Mouse (Mus musculus) forebrain, postnatal 0 days (tissue): ENCODE data around the gene Ptpn7. TPM values are rescaled to one million over a fixed set of nuclear protein-coding genes. Genes with fewer than 3 reads are reported as not detected.

ENCODE experiments used
- ATAC-seq: fragments of 200-750 bp; cut with Nextera tagmentation; 2 replicates; pipeline ENCODE4 v1.8.0; 2017; ENCODE audit warnings: mild to moderate bottlenecking, moderate library complexity
- DNase-seq: peaks from one replicate; pipeline ENCODE4 v3.0.0-alpha.2; 2015
- H3K27ac ChIP-seq: fragments of 300-500 bp; sonication (generic); 2 replicates; pipeline ENCODE4 v1.5.1; 2014; ENCODE audit warnings: low read depth, mild to moderate bottlenecking, antibody characterized with exemption, low read length, moderate library complexity, mixed read lengths
- H3K27me3 ChIP-seq: fragments of 300-500 bp; sonication (generic); 2 replicates; pipeline ENCODE4 v1.6.1; 2014; ENCODE audit warnings: mild to moderate bottlenecking, low read length, mixed read lengths; ENCODE audit not compliant: insufficient read depth
- H3K36me3 ChIP-seq: fragments of 300-500 bp; sonication (generic); 2 replicates; pipeline ENCODE4 v1.6.1; 2014; ENCODE audit warnings: mild to moderate bottlenecking, moderate library complexity; ENCODE audit not compliant: insufficient read depth
- H3K4me1 ChIP-seq: fragments of 300-500 bp; sonication (generic); 2 replicates; pipeline ENCODE4 v1.6.1; 2014; ENCODE audit warnings: antibody characterized with exemption; ENCODE audit not compliant: insufficient read depth
- H3K4me2 ChIP-seq: fragments of 300-500 bp; sonication (generic); 2 replicates; pipeline ENCODE4 v1.6.1; 2014; ENCODE audit warnings: low read depth, mild to moderate bottlenecking, moderate library complexity
- H3K4me3 ChIP-seq: fragments of 300-500 bp; sonication (generic); 2 replicates; pipeline ENCODE4 v1.5.1; 2014; ENCODE audit warnings: low read depth, low read length, mixed read lengths
- H3K9ac ChIP-seq: fragments of 300-500 bp; sonication (generic); 2 replicates; pipeline ENCODE4 v1.6.1; 2014; ENCODE audit warnings: mild to moderate bottlenecking
- H3K9me3 ChIP-seq: fragments of 300-500 bp; sonication (generic); 2 replicates; pipeline ENCODE4 v1.6.1; 2016; ENCODE audit warnings: low read length
- CTCF ChIP-seq: sonication (generic); IDR thresholded peaks from 2 replicates; pipeline ENCODE4 v1.5.1; 2016; ENCODE audit warnings: antibody characterized with exemption, control low read depth, low read depth
- WGBS: fragments of 180-500 bp; shearing (Covaris S2); extraction: QIAGEN DNeasy Blood & Tissue Kit; methylation state at CpG from one replicate; pipeline ENCODE4 v1.1.7; 2014; 5-methylcytosine and 5-hydroxymethylcytosine counted together
- polyA plus RNA-seq: library from polyadenylated mRNA; unstranded; fragments of >200 nt; fragmentation: Nextera tagmentation; extraction: Ambion mirVana; gene quantifications from 2 replicates; pipeline ENCODE4 v1.2.1, GENCODE M21; 2015
- total RNA-seq: library from RNA; depleted of rRNA; stranded (reverse); fragments of >200 nt; gene quantifications from 2 replicates; pipeline ENCODE4 v1.2.3, GENCODE M21; 2014

Ptpn7 gene
- total and polyA plus RNA-seq, 2 experiments from 2014 or later, result 0.10 to 0.12 TPM

- no peaks in the 10 kb centered on the region for H3K27me3 ChIP-seq
- ATAC-seq (no peak), DNase-seq (no peak)
- TF ChIP-seq CTCF, result no peak
- WGBS, result 82% methylated on average over 7 of the region's 7 CpGs
- H3K4me3 ChIP-seq, result no peak overlapping the region
- no peak overlapping the region for H3K9ac ChIP-seq
- H3K4me2 ChIP-seq, result no peak overlapping the region
- H3K27ac ChIP-seq, result no peak overlapping the region
- no peaks in the 10 kb centered on the region for H3K9me3 ChIP-seq
- no peaks in the 10 kb centered on the region for H3K36me3 ChIP-seq
- H3K4me1 ChIP-seq, result no peaks in the 10 kb centered on the region
Observed at GRCm38 (mm10) chr1:135094723-135095122, 37.8 kb upstream of the Ptpn7 start.

GRCm38 (mm10) chr1:135095189-135095588 lies 37.3 kb upstream of the Ptpn7 start:
- Histone ChIP-seq H3K4me1 (no peaks in the 10 kb centered on the region), H3K4me2 (no peak overlapping the region), H3K4me3 (no peak overlapping the region), H3K36me3 (no peaks in the 10 kb centered on the region), H3K27me3 (no peaks in the 10 kb centered on the region), H3K9ac (no peak overlapping the region), H3K27ac (no peak overlapping the region), H3K9me3 (no peaks in the 10 kb centered on the region)
- ATAC-seq (no peak), DNase-seq (no peak)
- TF ChIP-seq CTCF, result no peak
- WGBS, result 71% methylated on average over 7 of the region's 7 CpGs

- no peak overlapping the region for H3K4me2 ChIP-seq
- DNase-seq, result peak; percentile 24
- H3K27ac ChIP-seq, result no peak overlapping the region
- no peak overlapping the region for H3K4me3 ChIP-seq
- no peaks in the 10 kb centered on the region for H3K36me3 ChIP-seq
- no peaks in the 10 kb centered on the region for H3K9me3 ChIP-seq
- no peak for ATAC-seq
- TF ChIP-seq CTCF, result no peak
- whole genome bisulfite sequencing, result 61% methylated on average over 11 of the region's 11 CpGs
- no peaks in the 10 kb centered on the region; the same call in 1 of the 2 replicates for H3K27me3 ChIP-seq
- no peak overlapping the region for H3K9ac ChIP-seq
- H3K4me1 ChIP-seq, result no peaks in the 10 kb centered on the region
Observed at GRCm38 (mm10) chr1:135096312-135096711, 36.2 kb upstream of the Ptpn7 start.

GRCm38 (mm10) chr1:135097441-135097840 lies 35.1 kb upstream of the Ptpn7 start:
- Histone ChIP-seq H3K27me3 (no peaks in the 10 kb centered on the region; the same call in none of the 2 replicates), H3K9me3 (no peaks in the 10 kb centered on the region), H3K4me3 (no peak overlapping the region), H3K4me1 (no peaks in the 10 kb centered on the region), H3K4me2 (no peak overlapping the region), H3K27ac (no peak overlapping the region), H3K36me3 (no peaks in the 10 kb centered on the region), H3K9ac (no peak overlapping the region)
- ATAC-seq, result no peak
- 91% methylated on average over 6 of the region's 6 CpGs for WGBS
- TF ChIP-seq CTCF, result no peak
- DNase-seq, result no peak

- 56% methylated on average over 7 of the region's 7 CpGs for WGBS
- Histone ChIP-seq H3K9ac (no peak overlapping the region), H3K4me2 (no peak overlapping the region), H3K4me1 (no peaks in the 10 kb centered on the region), H3K27ac (no peak overlapping the region), H3K36me3 (no peaks in the 10 kb centered on the region), H3K9me3 (no peaks in the 10 kb centered on the region), H3K4me3 (no peak overlapping the region), H3K27me3 (peaks cover 2% of the 10 kb centered on the region)
- TF ChIP-seq CTCF, result no peak
- no peak for ATAC-seq
- DNase-seq, result no peak
Observed at GRCm38 (mm10) chr1:135098441-135098840, 34.1 kb upstream of the Ptpn7 start.

- H3K9ac ChIP-seq, result no peak overlapping the region
- TF ChIP-seq CTCF, result no peak
- no peaks in the 10 kb centered on the region for H3K36me3 ChIP-seq
- H3K4me2 ChIP-seq, result no peak overlapping the region
- H3K4me1 ChIP-seq, result no peaks in the 10 kb centered on the region
- ATAC-seq (no peak), DNase-seq (no peak)
- no peaks in the 10 kb centered on the region for H3K9me3 ChIP-seq
- H3K4me3 ChIP-seq, result no peak overlapping the region
- 38% methylated on average over 7 of the region's 7 CpGs for WGBS
- H3K27ac ChIP-seq, result no peak overlapping the region
- H3K27me3 ChIP-seq, result peaks cover 21% of the 10 kb centered on the region
Observed at GRCm38 (mm10) chr1:135100400-135100799, 32.1 kb upstream of the Ptpn7 start.

GRCm38 (mm10) chr1:135105124-135105523 lies 27.4 kb upstream of the Ptpn7 start, which contains the start of gene Lgr6:
Gene Lgr6 (minus strand): TSS chr1:135105276.
- ATAC-seq, result 0 out of 2 replicates have a peak, but pooled peaks have one; percentile 35
- no peak for DNase-seq
- TF ChIP-seq CTCF, result no peak
- 0 out of 2 replicates have a peak within 1 kb of the TSS, but pooled peaks have one; percentile 10 for H3K9ac ChIP-seq
- no peaks in the 10 kb centered on the region for H3K36me3 ChIP-seq
- WGBS, result 1% methylated on average over 34 of the region's 40 CpGs
- no peak within 1 kb of the TSS for H3K27ac ChIP-seq
- peak within 1 kb of the TSS; percentile 37 for H3K4me3 ChIP-seq
- peaks cover 33% of the 10 kb centered on the region for H3K27me3 ChIP-seq
- H3K9me3 ChIP-seq, result no peaks in the 10 kb centered on the region
- peak within 1 kb of the TSS; percentile 63 for H3K4me2 ChIP-seq
- no peaks in the 10 kb centered on the region for H3K4me1 ChIP-seq

GRCm38 (mm10) chr1:135105951-135106350 lies 26.5 kb upstream of the Ptpn7 start:
- H3K4me1 ChIP-seq, result no peaks in the 10 kb centered on the region
- H3K27me3 ChIP-seq, result peaks cover 33% of the 10 kb centered on the region
- peak overlapping the region; percentile 63; the same call in 1 of the 2 replicates for H3K4me2 ChIP-seq
- no peaks in the 10 kb centered on the region for H3K9me3 ChIP-seq
- DNase-seq (peak; percentile 69), ATAC-seq (no peak; the same call in 1 of the 2 replicates)
- H3K27ac ChIP-seq, result no peak overlapping the region
- no peak overlapping the region for H3K9ac ChIP-seq
- peak; percentile 84 for TF ChIP-seq CTCF
- WGBS, result 2% methylated on average over 8 of the region's 8 CpGs
- H3K36me3 ChIP-seq, result no peaks in the 10 kb centered on the region
- no peak overlapping the region for H3K4me3 ChIP-seq
